Mouse (Mus musculus) spleen, embryonic (tissue): ENCODE results near the gene Ddx20.

Source experiments
- CTCF ChIA-PET: fragments of 350-600 bp; sonication (Branson Sonifier 250); formaldehyde crosslinking; loops from one replicate; lab custom pipeline; 2022; lab: Charles Lee

Ddx20 gene

GRCm38 (mm10) chr3:105705561-105705960 is 18.2 kb upstream of the Ddx20 start:
- CTCF ChIA-PET, result interaction anchor here (1.0 kb wide), 1 partner anchor 197 kb away, joined by 4 read pairs; no protein-coding TSS in a partner anchor

- CTCF ChIA-PET, result interaction anchor here (0.6 to 1.0 kb wide), 2 partner anchors 55 to 197 kb away, joined by 4 read pairs; no protein-coding TSS in a partner anchor
Observed at GRCm38 (mm10) chr3:105705061-105705549, 17.7 kb upstream of the Ddx20 start.

GRCm38 (mm10) chr3:105704031-105705008 is 16.9 kb upstream of the Ddx20 start, which contains the start of gene Inka2:
TSS of gene Inka2 (plus strand) at chr3:105704599.
- CTCF ChIA-PET, result interaction anchor here (0.6 kb wide), 1 partner anchor 56 kb away, joined by 4 read pairs; no protein-coding TSS in a partner anchor

GRCm38 (mm10) chr3:105703571-105703970 is 16.2 kb upstream of the Ddx20 start:
- CTCF ChIA-PET, result no interaction called here

GRCm38 (mm10) chr3:105701399-105701798 is 14.0 kb upstream of the Ddx20 start:
- CTCF ChIA-PET, result no interaction called here

GRCm38 (mm10) chr3:105700786-105701185 is 13.4 kb upstream of the Ddx20 start:
- CTCF ChIA-PET, result interaction anchor here (0.6 kb wide), 1 partner anchor 26 kb away, joined by 4 read pairs; no protein-coding TSS in a partner anchor

- CTCF ChIA-PET, result interaction anchor here (1.0 kb wide), 1 partner anchor 25 kb away, joined by 3 read pairs; no protein-coding TSS in a partner anchor
Observed at GRCm38 (mm10) chr3:105699241-105699933, 12.0 kb upstream of the Ddx20 start.

- CTCF ChIA-PET, result no interaction called here
Observed at GRCm38 (mm10) chr3:105698311-105698710, 10.9 kb upstream of the Ddx20 start.

GRCm38 (mm10) chr3:105697148-105697441 is 9.7 kb upstream of the Ddx20 start:
- CTCF ChIA-PET, result no interaction called here

- CTCF ChIA-PET, result no interaction called here
Observed at GRCm38 (mm10) chr3:105696387-105697147, 9.2 kb upstream of the Ddx20 start.

GRCm38 (mm10) chr3:105695476-105696386 is 8.4 kb upstream of the Ddx20 start:
- CTCF ChIA-PET, result no interaction called here

- CTCF ChIA-PET, result no interaction called here
Observed at GRCm38 (mm10) chr3:105693327-105694080, 6.1 kb upstream of the Ddx20 start.

GRCm38 (mm10) chr3:105688536-105688935 is 1.2 kb upstream of the Ddx20 start:
- CTCF ChIA-PET, result interaction anchor here (0.7 kb wide), 1 partner anchor 160 kb away, joined by 3 read pairs; no protein-coding TSS in a partner anchor

GRCm38 (mm10) chr3:105686394-105687323 is 715 bp downstream of the Ddx20 start:
- CTCF ChIA-PET, result no interaction called here

GRCm38 (mm10) chr3:105680346-105680745 is 7.0 kb downstream of the Ddx20 start:
- CTCF ChIA-PET, result interaction anchor here (0.7 kb wide), 1 partner anchor 278 kb away, joined by 3 read pairs; no protein-coding TSS in a partner anchor

GRCm38 (mm10) chr3:105675932-105676331 is 11.4 kb downstream of the Ddx20 start:
- CTCF ChIA-PET, result no interaction called here

- CTCF ChIA-PET, result interaction anchor here (0.7 to 1.2 kb wide), 3 partner anchors 26 to 1361 kb away, joined by 3 to 4 read pairs (median 4); no protein-coding TSS in a partner anchor
Observed at GRCm38 (mm10) chr3:105674595-105675218, 12.7 kb downstream of the Ddx20 start.

GRCm38 (mm10) chr3:105670801-105671200 is 16.6 kb downstream of the Ddx20 start:
- CTCF ChIA-PET, result no interaction called here
